Mouse (Mus musculus) lung, postnatal 0 days (tissue): ENCODE data around the gene Calml3. TPM values are rescaled to one million over a fixed set of nuclear protein-coding genes. Genes with fewer than 3 reads are reported as not detected.
"Not testable (repeated sequence)": the region's sequence is repeated elsewhere in the genome, so short reads cannot be mapped to it uniquely, and the experiment has no call there.

Experiments used
- ATAC-seq: fragments of 200-750 bp; cut with Nextera tagmentation; 2 replicates; pipeline ENCODE4 v1.8.0; 2017; ENCODE audit warnings: moderate library complexity
- DNase-seq: peaks from one replicate; pipeline ENCODE4 v3.0.0-alpha.2; 2016; ENCODE audit warnings: low spot score
- H3K27ac ChIP-seq: fragments of 300-500 bp; sonication (generic); 2 replicates; pipeline ENCODE4 v1.5.1; 2014; ENCODE audit warnings: antibody characterized with exemption, mild to moderate bottlenecking, low read length, mixed read lengths
- H3K27me3 ChIP-seq: fragments of 300-500 bp; sonication (generic); replicated peaks from 2 replicates; pipeline ENCODE4 v1.6.1; 2014; ENCODE audit warnings: low read length, mixed read lengths; ENCODE audit not compliant: insufficient read depth
- H3K36me3 ChIP-seq: fragments of 300-500 bp; sonication (generic); 2 replicates; pipeline ENCODE4 v1.6.1; 2014; ENCODE audit warnings: low read length, mixed read lengths; ENCODE audit not compliant: insufficient read depth
- H3K4me1 ChIP-seq: fragments of 300-500 bp; sonication (generic); 2 replicates; pipeline ENCODE4 v1.6.1; 2014; ENCODE audit warnings: antibody characterized with exemption, low read depth, low read length, mixed read lengths; ENCODE audit not compliant: insufficient read depth
- H3K4me2 ChIP-seq: fragments of 300-500 bp; sonication (generic); replicated peaks from 2 replicates; pipeline ENCODE4 v1.6.1; 2014; ENCODE audit warnings: low read depth, mild to moderate bottlenecking, low read length, moderate library complexity, mixed read lengths
- H3K4me3 ChIP-seq: fragments of 300-500 bp; sonication (generic); 2 replicates; pipeline ENCODE4 v1.5.1; 2014; ENCODE audit warnings: low read depth, low read length
- H3K9ac ChIP-seq: fragments of 300-500 bp; sonication (generic); replicated peaks from 2 replicates; pipeline ENCODE4 v1.6.1; 2014; ENCODE audit warnings: low read depth, mild to moderate bottlenecking
- H3K9me3 ChIP-seq: fragments of 300-500 bp; sonication (generic); 2 replicates; pipeline ENCODE4 v1.6.1; 2016; ENCODE audit warnings: low read length, mixed read lengths
- CTCF ChIP-seq: IDR thresholded peaks from 2 replicates; pipeline ENCODE4 v1.5.1; 2016; ENCODE audit warnings: antibody characterized with exemption, mild to moderate bottlenecking
- EP300 ChIP-seq: IDR thresholded peaks from 2 replicates; pipeline ENCODE4 v1.6.1; 2016; ENCODE audit warnings: antibody characterized with exemption, mild to moderate bottlenecking, control low read depth
- WGBS: fragments of 180-500 bp; shearing (Covaris S2); extraction: QIAGEN DNeasy Blood & Tissue Kit; methylation state at CpG from one replicate; pipeline ENCODE4 v1.1.7; 2014; 5-methylcytosine and 5-hydroxymethylcytosine counted together
- polyA plus RNA-seq: library from polyadenylated mRNA; unstranded; fragments of >200 nt; fragmentation: Nextera tagmentation; extraction: Ambion mirVana; gene quantifications from 2 replicates; pipeline ENCODE4 v1.2.1, GENCODE M21; 2015

Calml3 gene
- 0.19 and 0.21 TPM in 2 replicates for polyA plus RNA-seq

DNA sequence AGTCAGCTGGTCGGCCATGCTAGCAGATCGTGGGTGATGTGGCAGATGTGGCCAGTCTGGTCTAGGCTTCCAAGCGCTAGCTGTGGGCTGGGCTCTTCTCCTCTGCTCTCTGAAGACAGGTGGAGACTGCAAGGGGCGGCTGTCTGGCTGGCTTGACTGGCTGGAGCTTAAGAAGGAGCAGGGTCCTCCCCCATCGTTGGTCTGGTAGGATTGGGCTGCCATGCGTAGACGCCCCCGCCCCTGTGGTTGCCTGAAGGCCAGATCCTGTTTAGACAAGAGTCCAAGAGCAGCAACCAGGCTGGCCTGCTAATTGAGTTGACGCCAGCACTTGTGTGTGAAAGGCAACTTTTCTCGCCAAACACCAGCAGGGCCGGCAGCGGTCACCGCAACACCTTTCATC lies at the start of gene Calml3:
Gene Calml3 (minus strand): TSS at position 131 of the 400 bp plus-strand sequence.
- no peak for ATAC-seq
- TF ChIP-seq EP300 (no peak), CTCF (no peak)

DNA sequence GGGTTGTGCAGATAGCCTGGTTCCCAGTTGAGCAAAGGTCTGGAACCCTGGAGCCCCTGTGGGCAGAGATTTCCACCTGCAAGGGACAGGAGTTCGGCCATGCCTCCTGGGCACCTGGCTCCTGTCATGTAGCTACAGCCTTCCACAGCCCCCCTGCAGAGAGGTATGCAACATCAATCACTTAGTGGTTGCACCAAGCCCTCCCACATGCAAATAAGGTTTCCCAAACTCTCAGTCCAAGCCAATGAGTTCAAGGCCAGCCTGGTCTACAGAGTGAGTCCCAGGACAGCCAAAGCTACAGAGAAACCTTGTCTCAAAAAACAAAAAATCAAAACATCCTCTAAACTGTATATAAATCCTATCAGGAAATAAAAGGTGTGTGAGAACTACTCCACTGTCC lies 46.2 kb upstream of the Calml3 start:
- DNase-seq (no peak), ATAC-seq (no peak)
- Histone ChIP-seq H3K36me3 (no peaks in the 10 kb centered on the region), H3K9ac (no peak overlapping the region), H3K4me2 (no peak overlapping the region), H3K4me1 (no peaks in the 10 kb centered on the region), H3K9me3 (no peaks in the 10 kb centered on the region), H3K4me3 (no peak overlapping the region), H3K27me3 (no peaks in the 10 kb centered on the region), H3K27ac (no peak overlapping the region)
- no peak for TF ChIP-seq CTCF
- TF ChIP-seq EP300 = no peak
- WGBS = 100% methylated on average over 1 of the region's 1 CpGs

More for the DNA sequence above, at the start of gene Calml3:
- no peaks in the 10 kb centered on the region for H3K36me3 ChIP-seq
- no peaks in the 10 kb centered on the region for H3K27me3 ChIP-seq
- H3K4me1 ChIP-seq = no peaks in the 10 kb centered on the region
- no peak for DNase-seq
- no peak within 1 kb of the TSS for H3K4me3 ChIP-seq
- H3K9me3 ChIP-seq = no peaks in the 10 kb centered on the region
- peak within 1 kb of the TSS; percentile 64; the same call in 1 of the 2 replicates for H3K27ac ChIP-seq
- H3K4me2 ChIP-seq = no peak within 1 kb of the TSS
- 77% methylated on average over 13 of the region's 13 CpGs for WGBS
- H3K9ac ChIP-seq = no peak within 1 kb of the TSS

DNA sequence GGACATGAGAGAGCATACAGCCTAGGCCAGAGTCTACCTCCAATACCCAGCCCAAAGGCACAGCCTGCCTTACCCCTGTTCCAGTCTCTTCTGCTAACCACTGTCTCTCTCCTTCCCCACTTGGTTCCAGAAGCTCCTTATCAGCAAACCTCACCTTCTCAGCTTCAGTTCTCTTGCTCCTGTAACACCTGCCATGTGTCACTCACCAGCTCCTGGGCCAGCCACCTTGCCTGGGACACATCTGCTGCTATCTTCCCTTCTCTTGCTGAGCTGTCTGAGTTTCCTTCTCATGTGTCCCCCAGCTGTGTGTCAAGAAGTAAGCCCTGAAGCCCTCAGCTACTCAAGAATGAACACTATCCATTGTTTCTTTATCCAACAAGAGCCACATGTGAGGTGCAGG lies 36.5 kb upstream of the Calml3 start:
- H3K9ac ChIP-seq, H3K4me3 ChIP-seq, ATAC-seq, H3K9me3 ChIP-seq, H3K27me3 ChIP-seq, H3K4me1 ChIP-seq, H3K4me2 ChIP-seq, H3K36me3 ChIP-seq, DNase-seq, H3K27ac ChIP-seq: not testable (repeated sequence)

DNA sequence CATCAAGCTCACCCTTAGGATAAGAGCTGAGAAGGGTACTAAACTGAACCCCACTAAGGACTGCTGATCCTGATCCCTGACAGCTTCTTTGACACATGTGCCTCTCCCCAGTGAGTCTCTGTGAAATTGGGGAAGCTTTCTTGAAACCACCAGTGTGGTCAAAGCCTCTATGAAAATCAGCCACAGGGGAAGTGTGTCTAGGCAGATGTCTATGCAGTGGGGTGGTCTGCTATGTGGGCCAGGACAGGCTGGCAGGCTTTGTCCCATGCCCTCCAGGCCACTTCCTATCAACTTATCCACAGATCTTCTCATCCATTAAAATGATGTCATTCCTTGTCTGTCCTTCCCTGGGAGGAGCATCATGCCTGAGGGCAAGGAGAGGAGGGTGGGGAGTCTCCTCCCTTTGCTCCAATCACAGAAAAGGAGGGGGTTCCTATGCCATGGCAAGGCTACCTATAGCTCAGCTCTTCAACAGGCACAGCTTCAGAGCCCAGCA lies 33.2 kb upstream of the Calml3 start, which contains the start of gene Calm4:
Gene Calm4 (plus strand): TSS at position 446 of the 496 bp plus-strand sequence.
- H3K9ac ChIP-seq, H3K27ac ChIP-seq, H3K27me3 ChIP-seq, H3K36me3 ChIP-seq, DNase-seq, H3K9me3 ChIP-seq, H3K4me2 ChIP-seq, H3K4me3 ChIP-seq, ATAC-seq, H3K4me1 ChIP-seq: not testable (repeated sequence)

DNA sequence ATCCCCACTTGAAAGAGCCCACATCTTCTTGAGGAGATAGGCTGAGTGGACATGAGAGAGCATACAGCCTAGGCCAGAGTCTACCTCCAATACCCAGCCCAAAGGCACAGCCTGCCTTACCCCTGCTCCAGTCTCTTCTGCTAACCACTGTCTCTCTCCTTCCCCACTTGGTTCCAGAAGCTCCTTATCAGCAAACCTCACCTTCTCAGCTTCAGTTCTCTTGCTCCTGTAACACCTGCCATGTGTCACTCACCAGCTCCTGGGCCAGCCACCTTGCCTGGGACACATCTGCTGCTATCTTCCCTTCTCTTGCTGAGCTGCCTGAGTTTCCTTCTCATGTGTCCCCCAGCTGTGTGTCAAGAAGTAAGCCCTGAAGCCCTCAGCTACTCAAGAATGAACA lies 29.5 kb upstream of the Calml3 start:
- ATAC-seq, H3K27me3 ChIP-seq, H3K27ac ChIP-seq, H3K4me3 ChIP-seq, H3K4me1 ChIP-seq, H3K36me3 ChIP-seq, H3K4me2 ChIP-seq, H3K9me3 ChIP-seq, H3K9ac ChIP-seq, DNase-seq: not testable (repeated sequence)

DNA sequence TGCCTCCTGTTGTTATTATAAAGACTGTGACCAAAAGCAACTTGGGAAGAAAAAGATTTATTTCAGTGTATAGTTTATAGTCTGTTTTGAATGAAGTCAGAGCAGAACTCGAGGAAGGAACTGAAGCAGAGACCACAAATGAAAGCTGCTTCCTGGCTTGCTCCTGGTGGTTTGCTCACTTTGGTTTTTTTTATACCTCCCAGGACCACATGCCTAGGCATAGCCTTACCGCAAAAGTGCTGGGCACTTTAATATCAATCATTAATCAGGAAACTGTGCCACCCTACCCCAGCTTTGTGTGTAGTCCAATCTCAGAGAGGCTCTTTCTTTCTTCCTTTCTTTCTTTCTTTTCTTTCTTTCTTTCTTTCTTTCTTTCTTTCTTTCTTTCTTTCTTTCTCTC lies 28.3 kb upstream of the Calml3 start:
- peak; percentile 86 for ATAC-seq
- Histone ChIP-seq H3K27me3 (no peaks in the 10 kb centered on the region), H3K4me2 (no peak overlapping the region), H3K36me3 (no peaks in the 10 kb centered on the region), H3K27ac (peak overlapping the region; percentile 78), H3K4me1 (no peaks in the 10 kb centered on the region), H3K9ac (no peak overlapping the region), H3K9me3 (no peaks in the 10 kb centered on the region), H3K4me3 (no peak overlapping the region)
- WGBS = 19% methylated on average over 2 of the region's 2 CpGs
- TF ChIP-seq CTCF = no peak
- no peak for TF ChIP-seq EP300
- DNase-seq = peak; percentile 74

DNA sequence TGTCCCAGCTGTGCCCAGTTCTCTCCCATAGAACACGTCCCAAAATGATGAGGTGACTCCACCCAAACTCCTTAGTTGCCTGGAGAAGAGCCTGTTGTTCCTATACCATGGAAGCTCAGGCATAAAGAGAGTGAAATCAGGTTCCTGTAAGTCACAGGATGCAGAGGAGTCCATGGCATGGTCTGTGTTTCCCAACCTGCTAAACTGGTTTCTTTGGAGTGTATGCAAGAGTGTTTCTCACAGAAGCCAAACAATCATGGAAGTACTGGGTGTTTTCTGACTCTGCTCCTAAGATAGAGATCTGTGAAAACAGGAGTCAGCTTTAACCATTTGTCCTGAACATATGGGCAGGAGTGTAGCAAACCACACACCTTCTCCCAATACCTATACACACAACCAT lies 27.9 kb upstream of the Calml3 start:
- no peak for TF ChIP-seq CTCF
- TF ChIP-seq EP300 = peak; percentile 81
- H3K27me3 ChIP-seq = no peaks in the 10 kb centered on the region
- ATAC-seq (peak; percentile 93), DNase-seq (peak; percentile 87)
- WGBS = 40% methylated on average over 1 of the region's 1 CpGs
- H3K36me3 ChIP-seq = no peaks in the 10 kb centered on the region
- H3K4me2 ChIP-seq = no peak overlapping the region
- H3K9me3 ChIP-seq = no peaks in the 10 kb centered on the region
- no peaks in the 10 kb centered on the region for H3K4me1 ChIP-seq
- no peak overlapping the region for H3K4me3 ChIP-seq
- H3K9ac ChIP-seq = no peak overlapping the region
- peak overlapping the region; percentile 78 for H3K27ac ChIP-seq
